Mouse (Mus musculus): Measurements from ENCODE around the gene Zfp580. TPM values are rescaled to one million over a fixed set of nuclear protein-coding genes. Genes with fewer than 3 reads are reported as not detected.
A peak's percentile ranks its signal among the peaks of the same experiment; 100 is the strongest.

The Zfp580 gene
- polyA plus RNA-seq, 2 experiments, result 1.4 to 1.6 TPM

- TF ChIP-seq EP300 (IDR thresholded peaks at IDR 0.05; ENCODE audit: low read depth), result no peak
- TF ChIP-seq CTCF (IDR thresholded peaks at IDR 0.05; ENCODE audit: low read depth), result no peak
- peak; percentile 78 to 86 (median 83) for DNase-seq (ENCODE audit: low read depth in 3 of 3, low spot score in 3 of 3)
- peak within 1 kb of the TSS; percentile 93 for H3K27ac ChIP-seq
- peaks cover 9% of the 10 kb centered on the region for H3K36me3 ChIP-seq (replicated peaks; ENCODE audit: control insufficient read depth, insufficient read depth, low read depth)
- H3K4me1 ChIP-seq (replicated peaks; ENCODE audit: control insufficient read depth in 2 of 2, insufficient read depth in 2 of 2, low read length in 1 of 2), result peaks cover 16 to 17% of the 10 kb centered on the region in 2 experiments
- peak within 1 kb of the TSS; percentile 100 for H3K4me2 ChIP-seq (ENCODE audit: low read depth)
- H3K4me3 ChIP-seq (ENCODE audit: insufficient read depth in 1 of 2, low read depth in 2 of 2, low read length in 2 of 2), result peak within 1 kb of the TSS; percentile 96 to 97
- peak within 1 kb of the TSS; percentile 97 for H3K9ac ChIP-seq (replicated peaks)
- H3K9me3 ChIP-seq (ENCODE audit: control insufficient read depth, low read length), result no peaks in the 10 kb centered on the region
- under 1% methylated on average over 65 of the region's 65 CpGs for WGBS (ENCODE audit: insufficient replicate concordance)
- H3K27me3 ChIP-seq (ENCODE audit: control insufficient read depth, insufficient read depth, low read length), result peaks cover 19% of the 10 kb centered on the region
- peak; percentile 77 for ATAC-seq (ENCODE audit: insufficient read depth)
These were observed 10.5 kb downstream of the Zfp580 start, which contains the start of gene U2af2 for GRCm38 (mm10) chr7:5061774-5062359. Gene U2af2, plus strand, starts transcription at chr7:5062143.

- peak; percentile 66 for ATAC-seq (ENCODE audit: insufficient read depth)
- H3K36me3 ChIP-seq (replicated peaks; ENCODE audit: control insufficient read depth, insufficient read depth, low read depth), result peaks cover 15% of the 10 kb centered on the region
- peak overlapping the region; percentile 91 to 96 for H3K4me3 ChIP-seq (ENCODE audit: insufficient read depth in 1 of 2, low read depth in 2 of 2, low read length in 2 of 2)
- H3K9ac ChIP-seq (replicated peaks), result peak overlapping the region; percentile 88
- H3K27me3 ChIP-seq (ENCODE audit: control insufficient read depth, insufficient read depth, low read length), result peaks cover 13% of the 10 kb centered on the region
- H3K9me3 ChIP-seq (ENCODE audit: control insufficient read depth, low read length), result no peaks in the 10 kb centered on the region
- peaks cover 17 to 18% of the 10 kb centered on the region in 2 experiments for H3K4me1 ChIP-seq (replicated peaks; ENCODE audit: control insufficient read depth in 2 of 2, insufficient read depth in 2 of 2, low read length in 1 of 2)
- peak; percentile 68 to 78 (median 71) for DNase-seq (ENCODE audit: low read depth in 3 of 3, low spot score in 3 of 3)
- peak overlapping the region; percentile 81 for H3K27ac ChIP-seq
- peak overlapping the region; percentile 98 for H3K4me2 ChIP-seq (ENCODE audit: low read depth)
- WGBS (ENCODE audit: insufficient replicate concordance), result under 1% methylated on average over 51 of the region's 51 CpGs
- no peak; the same call in 1 of the 2 replicates for TF ChIP-seq EP300 (IDR thresholded peaks at IDR 0.05; ENCODE audit: low read depth)
- no peak for TF ChIP-seq CTCF (IDR thresholded peaks at IDR 0.05; ENCODE audit: low read depth)
These were observed 11.1 kb downstream of the Zfp580 start for GRCm38 (mm10) chr7:5062360-5063001.

- Histone ChIP-seq H3K27ac (no peak overlapping the region), H3K9ac (replicated peaks) (no peak overlapping the region), H3K36me3 (replicated peaks; ENCODE audit: control insufficient read depth, insufficient read depth, low read depth) (peaks cover 39% of the 10 kb centered on the region), H3K4me3 (ENCODE audit: insufficient read depth in 1 of 2, low read depth in 2 of 2, low read length in 2 of 2) (no peak overlapping the region; a peak in 1 of 4 replicates), H3K4me1 (replicated peaks; ENCODE audit: control insufficient read depth in 2 of 2, insufficient read depth in 2 of 2, low read length in 1 of 2) (peaks cover 16 to 18% of the 10 kb centered on the region in 2 experiments), H3K27me3 (ENCODE audit: control insufficient read depth, insufficient read depth, low read length) (no peaks in the 10 kb centered on the region), H3K4me2 (ENCODE audit: low read depth) (peak overlapping the region; percentile 98), H3K9me3 (ENCODE audit: control insufficient read depth, low read length) (no peaks in the 10 kb centered on the region)
- DNase-seq (ENCODE audit: low read depth in 3 of 3, low spot score in 3 of 3) (no peak), ATAC-seq (ENCODE audit: insufficient read depth) (no peak)
- WGBS (ENCODE audit: insufficient replicate concordance), result 83% methylated on average over 6 of the region's 6 CpGs
- no peak for TF ChIP-seq EP300 (IDR thresholded peaks at IDR 0.05; ENCODE audit: low read depth)
- no peak for TF ChIP-seq CTCF (IDR thresholded peaks at IDR 0.05; ENCODE audit: low read depth)
These were observed 13.5 kb downstream of the Zfp580 start for GRCm38 (mm10) chr7:5064886-5065285.

GRCm38 (mm10) chr7:5073586-5073985 is 22.2 kb downstream of the Zfp580 start:
- H3K4me1 ChIP-seq (replicated peaks; ENCODE audit: control insufficient read depth in 2 of 2, insufficient read depth in 2 of 2, low read length in 1 of 2), result peaks cover 37 to 46% of the 10 kb centered on the region in 2 experiments

GRCm38 (mm10) chr7:5074984-5075383 is 23.6 kb downstream of the Zfp580 start:
- Histone ChIP-seq H3K4me1 (replicated peaks; ENCODE audit: control insufficient read depth in 2 of 2, insufficient read depth in 2 of 2, low read length in 1 of 2) (peaks cover 37 to 46% of the 10 kb centered on the region in 2 experiments), H3K9ac (replicated peaks) (no peak overlapping the region), H3K4me3 (ENCODE audit: insufficient read depth in 1 of 2, low read depth in 2 of 2, low read length in 2 of 2) (no peak overlapping the region), H3K36me3 (replicated peaks; ENCODE audit: control insufficient read depth, insufficient read depth, low read depth) (peaks cover 84% of the 10 kb centered on the region), H3K27ac (no peak overlapping the region; the same call in 1 of the 2 replicates), H3K4me2 (ENCODE audit: low read depth) (no peak overlapping the region), H3K27me3 (ENCODE audit: control insufficient read depth, insufficient read depth, low read length) (no peaks in the 10 kb centered on the region), H3K9me3 (ENCODE audit: control insufficient read depth, low read length) (no peaks in the 10 kb centered on the region)
- WGBS (ENCODE audit: insufficient replicate concordance), result 93% methylated on average over 5 of the region's 5 CpGs
- ATAC-seq (ENCODE audit: insufficient read depth), result no peak
- DNase-seq (ENCODE audit: low read depth in 3 of 3, low spot score in 3 of 3), result no peak
- no peak for TF ChIP-seq EP300 (IDR thresholded peaks at IDR 0.05; ENCODE audit: low read depth)
- TF ChIP-seq CTCF (IDR thresholded peaks at IDR 0.05; ENCODE audit: low read depth), result no peak

More at GRCm38 (mm10) chr7:5073586-5073985, 22.2 kb downstream of the Zfp580 start:
- H3K27ac ChIP-seq, result peak overlapping the region; percentile 79
- no peaks in the 10 kb centered on the region for H3K27me3 ChIP-seq (ENCODE audit: control insufficient read depth, insufficient read depth, low read length)
- DNase-seq (ENCODE audit: low read depth in 3 of 3, low spot score in 3 of 3) (peak; percentile 45 to 64 (median 57)), ATAC-seq (ENCODE audit: insufficient read depth) (peak; percentile 75)
- H3K9me3 ChIP-seq (ENCODE audit: control insufficient read depth, low read length), result no peaks in the 10 kb centered on the region
- peaks cover 95% of the 10 kb centered on the region for H3K36me3 ChIP-seq (replicated peaks; ENCODE audit: control insufficient read depth, insufficient read depth, low read depth)
- WGBS (ENCODE audit: insufficient replicate concordance), result 16% methylated on average over 1 of the region's 1 CpGs
- H3K4me2 ChIP-seq (ENCODE audit: low read depth), result peak overlapping the region; percentile 62
- H3K4me3 ChIP-seq (ENCODE audit: insufficient read depth in 1 of 2, low read depth in 2 of 2, low read length in 2 of 2), result no peak overlapping the region; a peak in 1 of 4 replicates
- TF ChIP-seq EP300 (IDR thresholded peaks at IDR 0.05; ENCODE audit: low read depth) (no peak), CTCF (IDR thresholded peaks at IDR 0.05; ENCODE audit: low read depth) (no peak)
- H3K9ac ChIP-seq (replicated peaks), result peak overlapping the region; percentile 51
